Mouse (Mus musculus): Measurements from ENCODE around the gene Hoxc8. TPM values are rescaled to one million over a fixed set of nuclear protein-coding genes. Genes with fewer than 3 reads are reported as not detected.

Gene Hoxc8
- polyA plus RNA-seq, 1 experiment: 0.15 TPM

GRCm38 (mm10) chr15:103010847-103011555 is 20.6 kb downstream of the Hoxc8 start:
- Histone ChIP-seq H3K27ac (ENCODE audit: control insufficient read depth, insufficient read depth, low read depth, low read length) (no peak overlapping the region), H3K4me1 (ENCODE audit: control insufficient read depth, insufficient read depth, low read length) (peaks cover 33% of the 10 kb centered on the region), H3K4me3 (ENCODE audit: control insufficient read depth, low read depth, low read length) (peak overlapping the region; percentile 3; the same call in 1 of the 2 replicates), H3K36me3 (ENCODE audit: control insufficient read depth, insufficient read depth, low read length) (no peaks in the 10 kb centered on the region), H3K27me3 (ENCODE audit: control insufficient read depth, insufficient read depth, low read length) (peaks cover 11% of the 10 kb centered on the region)
- TF ChIP-seq POLR2A (IDR thresholded peaks at IDR 0.05; ENCODE audit: control insufficient read depth, low read depth, low read length): no peak
- TF ChIP-seq CTCF (IDR thresholded peaks at IDR 0.05; ENCODE audit: control insufficient read depth, insufficient read depth, insufficient replicate concordance, low read depth, low read length): no peak

- TF ChIP-seq POLR2A (IDR thresholded peaks at IDR 0.05; ENCODE audit: control insufficient read depth, low read depth, low read length) (0 out of 2 replicates have a peak, but pooled peaks have one; percentile 9), CTCF (IDR thresholded peaks at IDR 0.05; ENCODE audit: control insufficient read depth, insufficient read depth, insufficient replicate concordance, low read depth, low read length) (no peak)
- Histone ChIP-seq H3K4me1 (ENCODE audit: control insufficient read depth, insufficient read depth, low read length) (peaks cover 33% of the 10 kb centered on the region), H3K4me3 (ENCODE audit: control insufficient read depth, low read depth, low read length) (no peak overlapping the region), H3K36me3 (ENCODE audit: control insufficient read depth, insufficient read depth, low read length) (no peaks in the 10 kb centered on the region), H3K27me3 (ENCODE audit: control insufficient read depth, insufficient read depth, low read length) (peaks cover 11% of the 10 kb centered on the region), H3K27ac (ENCODE audit: control insufficient read depth, insufficient read depth, low read depth, low read length) (no peak overlapping the region)
These were observed 21.6 kb downstream of the Hoxc8 start for GRCm38 (mm10) chr15:103011928-103012486.

- H3K4me1 ChIP-seq (ENCODE audit: control insufficient read depth, insufficient read depth, low read length): peaks cover 33% of the 10 kb centered on the region
- H3K27ac ChIP-seq (ENCODE audit: control insufficient read depth, insufficient read depth, low read depth, low read length): no peak overlapping the region
These were observed 23.0 kb downstream of the Hoxc8 start for GRCm38 (mm10) chr15:103013238-103013984.

GRCm38 (mm10) chr15:103014166-103015008 is 24.0 kb downstream of the Hoxc8 start:
- Histone ChIP-seq H3K36me3 (ENCODE audit: control insufficient read depth, insufficient read depth, low read length) (no peaks in the 10 kb centered on the region), H3K4me3 (ENCODE audit: control insufficient read depth, low read depth, low read length) (peak overlapping the region; percentile 40), H3K27ac (ENCODE audit: control insufficient read depth, insufficient read depth, low read depth, low read length) (no peak overlapping the region), H3K4me1 (ENCODE audit: control insufficient read depth, insufficient read depth, low read length) (peaks cover 33% of the 10 kb centered on the region), H3K27me3 (ENCODE audit: control insufficient read depth, insufficient read depth, low read length) (peaks cover 11% of the 10 kb centered on the region)
- TF ChIP-seq POLR2A (IDR thresholded peaks at IDR 0.05; ENCODE audit: control insufficient read depth, low read depth, low read length): no peak
- TF ChIP-seq CTCF (IDR thresholded peaks at IDR 0.05; ENCODE audit: control insufficient read depth, insufficient read depth, insufficient replicate concordance, low read depth, low read length): no peak

More at GRCm38 (mm10) chr15:103013238-103013984, 23.0 kb downstream of the Hoxc8 start:
- Histone ChIP-seq H3K4me3 (ENCODE audit: control insufficient read depth, low read depth, low read length) (no peak overlapping the region; the same call in 1 of the 2 replicates), H3K36me3 (ENCODE audit: control insufficient read depth, insufficient read depth, low read length) (no peaks in the 10 kb centered on the region), H3K27me3 (ENCODE audit: control insufficient read depth, insufficient read depth, low read length) (peaks cover 11% of the 10 kb centered on the region)
- no peak for TF ChIP-seq POLR2A (IDR thresholded peaks at IDR 0.05; ENCODE audit: control insufficient read depth, low read depth, low read length)
- TF ChIP-seq CTCF (IDR thresholded peaks at IDR 0.05; ENCODE audit: control insufficient read depth, insufficient read depth, insufficient replicate concordance, low read depth, low read length): peak; percentile 87

- no peaks in the 10 kb centered on the region for H3K36me3 ChIP-seq (ENCODE audit: control insufficient read depth, insufficient read depth, low read length)
- H3K4me1 ChIP-seq (ENCODE audit: control insufficient read depth, insufficient read depth, low read length): peaks cover 28% of the 10 kb centered on the region
- peak overlapping the region; percentile 40 for H3K4me3 ChIP-seq (ENCODE audit: control insufficient read depth, low read depth, low read length)
- peaks cover 11% of the 10 kb centered on the region for H3K27me3 ChIP-seq (ENCODE audit: control insufficient read depth, insufficient read depth, low read length)
- no peak overlapping the region for H3K27ac ChIP-seq (ENCODE audit: control insufficient read depth, insufficient read depth, low read depth, low read length)
- TF ChIP-seq POLR2A (IDR thresholded peaks at IDR 0.05; ENCODE audit: control insufficient read depth, low read depth, low read length): no peak
- no peak for TF ChIP-seq CTCF (IDR thresholded peaks at IDR 0.05; ENCODE audit: control insufficient read depth, insufficient read depth, insufficient replicate concordance, low read depth, low read length)
These were observed 24.6 kb downstream of the Hoxc8 start for GRCm38 (mm10) chr15:103015009-103015399.

GRCm38 (mm10) chr15:103015406-103016166 is 25.2 kb downstream of the Hoxc8 start:
- no peaks in the 10 kb centered on the region for H3K36me3 ChIP-seq (ENCODE audit: control insufficient read depth, insufficient read depth, low read length)
- TF ChIP-seq CTCF (IDR thresholded peaks at IDR 0.05; ENCODE audit: control insufficient read depth, insufficient read depth, insufficient replicate concordance, low read depth, low read length): no peak
- no peak for TF ChIP-seq POLR2A (IDR thresholded peaks at IDR 0.05; ENCODE audit: control insufficient read depth, low read depth, low read length)
- no peak overlapping the region for H3K27ac ChIP-seq (ENCODE audit: control insufficient read depth, insufficient read depth, low read depth, low read length)
- peaks cover 11% of the 10 kb centered on the region for H3K27me3 ChIP-seq (ENCODE audit: control insufficient read depth, insufficient read depth, low read length)
- peak overlapping the region; percentile 40 for H3K4me3 ChIP-seq (ENCODE audit: control insufficient read depth, low read depth, low read length)
- H3K4me1 ChIP-seq (ENCODE audit: control insufficient read depth, insufficient read depth, low read length): peaks cover 22% of the 10 kb centered on the region

Data from testis, adult 2 months (tissue).